Mouse (Mus musculus) kidney, adult 11 months (tissue): ENCODE measurements around the gene Mgam.
"Not testable (repeated sequence)": the region's sequence is repeated elsewhere in the genome, so short reads cannot be mapped to it uniquely, and the experiment has no call there.

Source experiments
- DNase-seq: peaks from one replicate; pipeline ENCODE4 v3.0.0; 2022

The Mgam gene

DNA sequence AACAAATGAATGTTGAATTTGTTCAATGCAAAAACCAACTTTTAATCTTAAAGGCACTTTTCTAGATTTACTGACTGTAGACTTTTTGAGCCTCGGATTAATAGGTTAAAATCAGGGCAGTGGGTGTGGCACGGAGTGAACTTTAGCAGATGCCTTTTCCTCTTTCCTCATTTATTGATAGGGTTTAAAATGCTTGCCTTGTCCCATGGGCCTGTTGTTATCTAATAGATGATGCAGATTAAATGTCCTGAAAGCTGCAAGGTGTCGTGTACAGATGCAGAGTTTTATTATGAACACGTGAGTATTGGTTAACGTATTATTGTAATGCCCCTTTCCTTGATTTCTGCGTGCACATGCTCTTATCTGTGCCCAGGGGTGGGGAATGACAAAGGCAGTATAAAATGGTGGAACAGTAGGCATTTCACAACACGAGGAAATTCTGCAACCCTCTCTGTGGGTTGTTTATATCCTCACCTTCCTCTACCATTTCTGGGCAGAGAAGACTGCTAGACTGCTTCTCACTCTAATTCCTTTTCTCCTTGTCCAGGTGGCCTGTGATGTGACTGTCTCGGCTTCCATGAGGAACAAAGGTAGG, at the start of gene Mgam:
Gene Mgam (plus strand): TSS at position 426 of the 595 bp plus-strand sequence.
- DNase-seq: no peak

DNA sequence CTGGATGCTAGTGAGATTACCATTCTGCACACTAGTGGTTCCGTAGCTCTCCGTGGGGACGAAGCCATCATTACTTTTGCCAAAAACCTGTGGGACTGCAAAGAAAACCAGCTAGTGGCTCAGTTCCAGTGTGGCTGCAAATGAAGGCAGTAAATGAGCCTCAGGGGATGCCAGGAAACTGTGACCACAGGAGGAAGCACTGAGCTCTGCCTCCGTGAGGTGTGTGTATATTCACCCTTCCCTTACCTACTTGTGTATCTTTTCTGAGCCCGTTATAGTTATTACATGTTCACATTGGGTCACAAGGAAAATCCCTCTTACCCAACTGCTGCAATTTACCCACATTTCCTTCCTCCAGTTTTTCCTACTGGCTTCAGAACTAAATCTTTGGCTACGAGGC, 44.3 kb upstream of the Mgam start:
- DNase-seq: no peak

DNA sequence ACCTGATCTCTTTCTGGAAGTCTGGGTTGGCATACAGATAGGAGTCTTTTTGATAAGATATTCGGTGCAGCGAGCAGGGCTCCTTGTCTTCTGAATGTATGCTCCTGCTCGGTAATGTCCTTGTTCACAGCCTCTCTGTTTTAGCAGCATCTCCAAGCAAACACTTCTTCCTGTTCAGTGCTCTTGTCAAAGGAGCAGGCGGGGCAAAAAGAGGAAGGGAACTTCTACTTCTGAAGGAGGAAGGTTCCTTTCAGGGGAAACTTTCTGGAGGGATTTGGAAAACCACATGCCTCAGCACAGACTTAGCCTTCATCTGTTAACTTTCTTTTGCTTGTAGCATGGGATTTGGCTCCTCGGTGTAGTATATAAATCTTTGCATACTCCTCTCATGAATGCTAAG, 43.0 kb upstream of the Mgam start, which contains the start of gene Clec5a:
Gene Clec5a (minus strand): TSS at position 177 of the 400 bp plus-strand sequence.
- no peak for DNase-seq

DNA sequence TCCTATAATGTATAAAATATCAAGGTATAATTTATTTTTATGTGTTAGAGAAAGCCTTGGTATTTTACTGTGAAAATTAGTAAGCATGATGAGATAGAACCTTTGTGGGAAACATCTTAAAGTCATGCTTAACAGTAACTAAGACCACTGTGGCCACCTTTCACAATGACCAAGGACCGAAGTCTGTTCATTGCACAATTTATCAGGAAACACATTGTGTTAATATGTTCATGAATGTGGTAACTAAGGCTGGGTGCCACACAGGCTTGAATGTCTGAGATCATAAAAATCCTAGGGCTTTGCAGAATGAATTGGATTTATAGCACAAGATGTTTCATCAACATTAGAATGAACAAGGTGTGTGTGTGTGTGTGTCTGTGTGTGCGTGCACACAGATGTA, 40.3 kb upstream of the Mgam start:
- DNase-seq: no peak

DNA sequence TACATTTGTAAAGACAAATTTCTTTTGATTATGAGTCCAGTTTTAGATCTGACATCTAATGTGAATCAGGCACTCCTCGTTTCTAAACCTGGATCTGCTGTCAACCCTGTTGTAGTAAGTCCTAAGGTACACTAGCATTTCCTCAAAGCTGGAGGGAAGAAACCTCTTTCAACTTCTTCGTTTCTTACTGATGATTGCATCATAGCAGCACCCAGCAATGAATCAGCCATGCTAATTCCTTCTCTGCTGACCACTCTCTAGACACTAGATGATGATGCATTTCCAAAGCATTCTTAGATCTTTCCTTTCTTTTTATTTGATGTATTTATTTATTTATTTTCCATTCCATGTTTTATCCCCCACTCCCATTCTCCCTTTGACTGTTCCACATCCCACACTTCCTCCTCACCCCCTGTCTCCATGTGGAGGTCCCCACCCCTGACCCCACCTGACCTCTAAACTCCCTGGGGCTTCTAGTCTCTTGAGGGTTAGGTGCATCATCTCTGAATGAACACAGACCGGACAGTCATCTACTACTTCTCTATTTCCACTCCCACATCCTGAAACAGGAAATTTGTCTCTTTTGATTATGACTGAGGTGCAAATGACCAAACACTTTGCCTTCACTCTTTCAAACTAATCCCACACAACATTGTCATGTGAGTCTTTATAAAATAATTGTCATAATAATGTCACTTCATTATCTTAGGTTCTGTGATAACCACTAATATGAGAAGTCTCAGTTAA, 33.7 kb upstream of the Mgam start:
- no peak for DNase-seq

DNA sequence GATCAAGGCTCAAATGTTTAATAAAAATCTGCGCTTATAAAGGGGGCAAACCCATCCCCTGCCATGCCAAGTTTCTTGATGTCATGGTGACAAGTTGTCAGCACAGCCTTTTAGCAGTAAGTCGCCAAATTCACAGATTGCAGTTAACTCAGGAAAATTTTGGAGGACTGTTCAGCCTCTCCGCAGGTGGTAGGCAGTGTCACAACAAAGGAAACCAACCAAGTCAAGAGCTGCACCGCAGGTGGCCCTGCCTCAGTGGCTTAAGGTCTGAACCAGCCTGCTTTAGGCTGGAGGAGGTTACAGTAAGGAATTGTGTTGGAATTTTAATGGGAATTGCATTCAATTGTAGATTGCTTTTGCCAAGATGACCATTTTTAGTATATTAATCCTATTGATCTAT, 30.1 kb upstream of the Mgam start:
- DNase-seq: not testable (repeated sequence)

DNA sequence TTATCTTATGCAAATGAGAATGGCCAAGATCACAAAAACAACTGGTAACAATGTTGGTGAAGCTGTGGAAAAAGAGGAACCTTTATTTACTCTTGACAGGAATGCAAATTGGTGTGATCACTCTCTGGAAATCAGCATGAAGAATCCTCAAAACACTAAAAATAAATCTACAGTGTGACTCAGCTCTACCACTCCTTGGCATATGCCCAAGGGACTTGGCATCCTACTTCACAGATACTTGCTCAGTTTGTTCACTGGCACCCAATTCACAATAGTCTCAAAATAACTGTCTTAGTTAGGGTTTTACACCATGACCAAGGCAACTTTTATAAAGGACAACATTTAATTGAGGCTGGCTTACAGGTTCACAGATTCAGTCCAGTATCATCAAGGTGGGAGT, 21.2 kb upstream of the Mgam start:
- no peak for DNase-seq

DNA sequence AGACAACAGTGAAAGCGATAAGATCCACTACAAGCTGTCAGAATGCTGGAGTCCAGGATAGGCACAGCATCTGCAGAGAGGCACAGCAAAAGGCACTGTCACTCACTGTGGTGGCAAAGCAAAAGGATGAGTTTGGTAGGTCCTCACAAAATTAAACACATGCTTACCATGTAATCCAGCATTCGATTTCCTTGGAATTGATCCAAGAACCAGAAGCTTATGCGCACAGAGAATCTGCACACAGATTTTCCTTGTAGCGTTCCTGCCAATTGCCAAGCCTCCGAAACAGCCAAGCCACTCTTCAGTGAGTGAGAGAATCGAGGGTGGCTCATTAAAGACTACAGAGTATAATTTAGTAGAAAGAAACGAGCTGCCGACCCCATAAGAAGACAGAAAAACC, 18.4 kb upstream of the Mgam start:
- no peak for DNase-seq

DNA sequence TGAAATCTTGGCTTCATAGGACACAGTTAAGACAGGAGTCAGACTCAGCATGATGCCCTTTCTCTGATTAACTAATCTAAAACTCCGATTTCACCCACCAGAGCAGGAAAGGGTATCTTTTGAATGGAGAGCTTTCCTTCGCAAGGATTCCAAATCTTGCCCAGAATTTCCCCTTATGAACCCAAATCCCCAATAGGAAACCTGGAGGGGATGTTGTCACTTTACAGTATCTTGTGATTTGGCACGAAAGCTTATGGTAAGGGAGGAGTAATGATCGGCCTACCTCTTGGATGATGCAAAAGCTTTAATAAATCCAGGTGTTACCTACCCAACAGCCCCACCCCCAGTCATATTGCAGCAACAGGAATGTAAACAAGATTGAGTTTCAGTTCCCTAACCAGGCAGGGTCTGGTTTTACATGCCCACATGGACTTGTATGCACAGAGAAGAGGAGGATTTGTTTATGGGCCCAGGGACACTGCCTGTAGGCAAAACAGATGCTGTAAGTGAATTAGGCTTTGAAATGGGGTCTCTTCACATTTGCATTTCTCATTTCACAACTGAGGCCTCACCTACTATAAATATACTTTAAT, 15.3 kb upstream of the Mgam start, which contains the start of gene Tas2r138:
Gene Tas2r138 (minus strand): TSS at position 51 of the 593 bp plus-strand sequence.
- DNase-seq: no peak

DNA sequence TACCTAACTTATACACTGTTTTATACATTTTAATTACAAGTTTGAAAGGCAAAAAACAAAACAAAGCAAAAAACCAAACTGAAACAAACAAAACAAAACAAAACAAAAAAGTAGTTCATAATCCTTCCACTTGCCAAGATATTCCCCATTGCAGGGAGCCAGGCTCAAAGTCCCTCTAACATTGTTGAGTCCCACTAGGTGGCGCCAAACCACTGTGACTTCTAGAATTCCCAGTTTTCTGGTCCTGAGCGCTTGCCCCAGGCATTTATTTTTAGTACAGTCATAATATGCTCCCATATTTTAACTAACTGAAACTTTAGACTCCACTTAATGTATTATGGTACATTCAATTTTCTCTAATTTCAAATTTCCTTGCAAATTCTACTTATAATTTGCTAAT, 10.7 kb upstream of the Mgam start:
- DNase-seq: no peak

DNA sequence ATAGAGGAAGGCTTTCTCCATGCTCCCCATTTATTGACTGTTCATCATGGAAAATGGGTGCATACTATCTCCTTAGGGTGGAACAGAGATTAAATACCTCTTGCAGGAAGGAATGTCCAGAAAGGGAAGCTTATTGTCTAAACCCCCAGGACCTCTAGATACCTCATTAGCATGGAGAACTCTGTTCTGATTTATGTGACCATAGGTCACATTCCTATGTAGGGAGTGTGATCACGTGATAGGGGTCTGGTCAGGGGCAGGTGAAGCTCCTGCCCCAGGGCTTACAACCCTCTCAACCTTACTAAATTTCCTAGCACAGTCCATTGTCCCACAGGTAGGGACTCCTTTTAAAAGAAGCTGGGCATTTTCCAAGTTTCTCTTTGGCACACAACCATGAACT, 2.5 kb upstream of the Mgam start:
- peak; percentile 15 for DNase-seq

DNA sequence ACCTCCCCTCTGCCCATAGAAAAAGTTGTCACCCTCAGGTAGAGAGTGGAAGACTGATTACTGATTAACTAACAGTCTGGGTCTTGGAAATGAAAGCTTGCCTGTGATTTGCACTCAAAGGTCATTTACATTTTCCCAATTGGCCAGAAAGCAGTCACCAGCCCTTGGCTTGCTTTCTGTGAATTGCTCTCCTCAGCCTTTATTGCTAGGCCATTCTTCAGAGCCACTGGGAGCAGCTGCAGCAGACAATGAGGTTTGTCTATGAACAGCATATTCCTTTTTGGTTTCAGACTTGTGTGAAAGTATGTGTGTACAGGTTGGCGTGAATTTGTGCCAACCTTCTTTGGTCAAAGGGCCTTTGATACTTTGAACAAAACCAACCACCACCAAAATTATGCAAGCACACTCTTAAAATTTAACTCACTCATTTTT, 6.0 kb downstream of the Mgam start:
- peak; percentile 79 for DNase-seq

DNA sequence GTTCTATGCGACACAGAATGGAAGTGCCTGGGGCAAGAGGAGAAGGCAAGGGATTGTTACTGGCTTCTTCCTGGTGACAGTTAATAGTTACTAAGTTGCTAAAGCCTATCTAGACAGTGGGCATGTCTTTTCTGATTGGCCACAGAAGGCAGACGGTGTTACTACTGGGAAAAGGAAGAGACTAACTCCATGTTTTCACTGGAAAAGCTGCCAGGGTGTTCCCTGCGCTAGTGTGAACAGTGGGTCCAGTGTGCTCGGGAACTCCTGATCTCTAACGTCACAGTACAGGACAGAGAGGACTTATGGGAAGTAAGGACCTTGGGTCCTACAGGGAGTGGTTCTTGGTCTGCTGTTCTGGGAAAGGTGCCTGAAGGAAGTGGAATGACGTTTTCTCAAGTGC, 6.9 kb downstream of the Mgam start:
- DNase-seq: peak; percentile 59

DNA sequence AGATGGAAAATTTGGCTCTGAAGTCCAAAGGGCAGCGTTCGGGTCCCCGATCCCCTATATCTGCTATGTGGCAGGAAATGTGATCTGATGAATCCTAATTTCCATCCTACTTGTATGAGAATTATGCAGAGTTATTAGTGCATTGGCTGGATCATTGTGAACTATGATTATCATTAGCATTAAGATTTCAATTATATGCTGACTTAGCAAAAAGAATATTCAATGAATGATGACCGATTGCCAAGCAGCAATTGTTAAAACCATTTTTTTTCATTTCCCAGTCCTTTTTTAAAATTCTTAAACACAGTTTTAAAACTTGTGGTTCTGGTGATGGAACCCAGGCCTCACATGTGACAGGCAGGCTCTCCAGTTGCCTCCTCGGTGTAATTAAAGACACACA, 9.1 kb downstream of the Mgam start:
- no peak for DNase-seq

DNA sequence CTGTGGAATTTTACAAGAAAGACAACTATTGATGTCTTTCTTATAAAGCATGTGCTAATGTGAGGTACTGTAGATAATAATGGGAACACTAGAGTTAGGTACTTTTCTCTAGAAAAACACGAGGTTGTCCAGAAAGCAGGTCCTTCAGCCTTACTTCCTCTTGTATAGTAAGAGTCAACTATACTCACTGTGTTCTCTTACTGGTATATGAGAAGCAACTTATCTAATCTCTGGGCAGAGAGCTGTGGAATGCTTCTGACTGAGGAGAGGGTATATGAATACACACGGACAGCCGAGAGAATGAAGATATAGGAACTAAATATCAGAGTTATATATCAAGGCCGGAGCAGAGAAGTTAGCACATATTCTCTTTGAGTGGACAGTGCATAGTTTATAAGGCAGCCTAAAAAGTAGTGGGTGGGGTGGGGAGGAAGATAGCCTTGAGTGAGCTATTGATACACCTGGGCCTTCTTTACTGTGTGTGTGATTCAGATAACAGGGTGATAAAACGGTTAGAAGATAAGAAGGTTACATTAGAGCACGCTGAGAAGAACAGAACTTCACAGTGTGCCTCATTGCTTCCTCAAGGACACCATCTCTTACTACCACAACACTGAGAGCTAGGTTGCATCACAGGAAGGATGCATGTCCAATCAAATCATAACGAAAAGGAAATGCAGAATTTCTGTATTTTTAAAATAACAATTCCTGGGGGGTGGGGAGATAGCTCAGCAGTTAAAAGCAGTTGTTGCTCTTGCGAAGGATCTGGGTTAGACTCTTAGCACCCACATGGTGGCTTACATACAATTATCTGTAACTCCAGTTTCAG, 12.3 kb downstream of the Mgam start:
- no peak for DNase-seq

DNA sequence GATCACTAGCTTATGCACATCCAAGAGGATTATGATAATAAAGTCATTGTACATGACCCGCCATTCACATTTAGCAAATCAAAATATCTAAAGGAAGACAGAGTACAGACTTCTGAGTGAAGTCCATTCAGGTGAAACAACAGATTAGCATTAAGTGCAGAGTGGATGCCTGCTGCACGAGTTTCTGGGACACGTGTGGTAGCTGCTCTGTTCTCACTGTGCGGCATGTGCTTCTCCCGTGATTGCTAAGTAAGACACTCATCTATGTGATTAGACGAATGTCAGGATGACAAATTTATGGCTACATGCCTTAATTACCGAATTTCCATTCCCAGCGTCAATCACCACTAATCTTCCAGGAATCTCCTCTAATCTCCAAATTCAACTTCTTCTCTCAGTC, 17.1 kb downstream of the Mgam start:
- DNase-seq: no peak

DNA sequence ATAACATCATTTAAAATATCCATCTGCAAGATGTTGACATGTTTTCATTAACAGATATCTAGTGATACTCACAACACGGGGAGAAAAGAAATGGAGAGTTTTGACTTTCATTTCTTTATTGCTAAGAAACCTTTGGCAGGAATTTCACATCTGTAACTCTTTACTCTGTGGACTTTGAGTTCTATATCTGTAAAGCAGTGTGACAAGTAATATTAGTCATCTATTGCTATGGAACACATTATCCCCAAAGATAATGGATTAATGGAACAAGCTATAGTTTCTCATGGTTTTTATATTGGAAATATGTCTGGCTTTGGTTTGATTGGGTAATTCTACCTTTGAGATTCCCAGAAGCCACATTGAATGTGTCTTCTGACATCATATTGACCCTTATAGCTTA, 22.3 kb downstream of the Mgam start:
- no peak for DNase-seq

DNA sequence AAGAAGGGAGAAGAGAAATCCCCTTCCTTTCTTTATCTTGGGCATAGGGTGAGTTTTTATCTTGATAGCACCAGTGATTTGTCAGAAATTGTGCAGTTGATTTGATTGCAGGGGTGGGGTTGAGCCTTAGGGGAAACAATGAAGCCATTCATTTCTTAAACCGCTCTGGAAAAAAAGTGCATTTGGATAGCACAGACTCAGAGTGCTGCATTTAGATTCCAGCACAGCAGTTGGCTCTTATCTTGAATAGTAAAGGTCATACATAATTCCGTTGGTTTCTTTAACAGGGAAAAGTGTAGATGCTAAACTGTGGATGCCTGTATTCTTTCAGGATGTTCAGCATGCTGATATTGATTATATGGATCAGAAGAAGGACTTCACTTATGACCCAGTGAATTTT, 32.3 kb downstream of the Mgam start:
- no peak for DNase-seq

DNA sequence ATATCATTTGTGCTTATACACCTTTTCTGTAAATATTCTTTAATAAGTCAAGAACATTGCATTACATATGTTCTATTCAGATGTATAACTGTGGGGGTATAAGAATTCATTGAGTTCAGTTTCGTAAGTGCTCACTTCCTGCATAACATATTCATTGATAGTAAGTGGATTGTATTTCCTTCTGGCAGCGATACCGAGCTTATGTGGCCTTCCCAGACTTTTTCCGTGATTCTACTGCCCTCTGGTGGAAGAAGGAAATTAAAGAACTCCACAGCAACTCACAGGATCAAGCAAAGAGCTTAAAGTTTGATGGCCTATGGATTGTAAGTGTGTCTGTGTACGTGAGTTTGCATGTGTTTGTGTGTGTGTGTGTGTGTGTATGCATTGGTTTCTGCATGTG, 60.5 kb downstream of the Mgam start:
- peak; percentile 16 for DNase-seq

DNA sequence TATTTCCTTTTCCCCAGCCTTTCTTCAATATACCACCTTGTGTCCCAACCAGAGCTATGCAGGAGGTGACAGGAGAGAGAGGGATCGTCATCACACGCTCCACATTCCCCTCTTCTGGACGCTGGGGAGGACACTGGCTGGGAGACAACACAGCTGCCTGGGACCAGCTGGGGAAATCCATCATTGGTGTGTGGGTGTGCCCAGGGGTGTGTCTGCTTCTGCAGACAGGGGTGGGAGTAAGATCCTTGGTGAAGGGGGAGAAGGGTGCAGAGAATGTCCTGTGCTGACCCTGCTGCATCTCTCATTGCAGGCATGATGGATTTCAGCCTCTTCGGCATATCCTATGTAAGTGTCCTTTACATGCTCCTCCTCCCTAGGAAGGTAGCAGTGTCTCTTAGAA, 63.4 kb downstream of the Mgam start:
- not testable (repeated sequence) for DNase-seq

DNA sequence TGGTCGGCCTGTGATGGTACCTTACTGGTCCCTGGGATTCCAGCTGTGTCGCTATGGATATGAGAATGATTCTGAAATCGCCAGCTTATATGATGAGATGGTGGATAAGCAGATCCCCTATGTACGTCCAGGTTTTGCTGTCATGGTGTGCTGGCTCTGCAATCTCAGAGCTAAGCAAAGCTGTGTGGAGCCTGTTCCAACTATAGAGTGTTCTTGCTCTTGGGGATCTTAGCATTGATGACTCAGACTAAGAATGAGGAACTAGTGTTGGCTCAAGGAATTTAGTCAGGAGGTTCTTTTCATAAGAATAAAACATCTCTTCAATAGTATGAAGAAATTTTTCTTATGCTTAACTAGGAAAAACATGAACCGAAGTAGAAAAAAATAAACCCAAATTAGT, 84.9 kb downstream of the Mgam start:
- not testable (repeated sequence) for DNase-seq

DNA sequence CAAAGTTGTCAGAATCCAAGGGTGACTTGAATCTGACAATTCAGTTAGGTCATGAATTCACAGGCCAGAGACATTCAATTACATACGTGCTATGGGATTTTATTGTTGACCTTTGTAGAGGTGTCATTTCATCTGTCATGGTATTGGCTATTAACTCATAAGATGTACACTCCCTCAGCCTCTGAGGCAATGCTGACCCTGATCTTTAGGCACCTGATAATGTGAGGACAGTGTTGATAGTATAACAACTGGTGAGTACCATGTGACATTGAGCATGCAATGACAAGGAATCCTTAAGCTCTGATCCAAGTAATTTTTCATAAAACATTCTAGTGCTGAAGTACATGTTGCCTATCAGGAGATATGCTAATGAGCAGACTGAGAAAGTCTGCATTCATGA, 87.1 kb downstream of the Mgam start:
- no peak for DNase-seq

DNA sequence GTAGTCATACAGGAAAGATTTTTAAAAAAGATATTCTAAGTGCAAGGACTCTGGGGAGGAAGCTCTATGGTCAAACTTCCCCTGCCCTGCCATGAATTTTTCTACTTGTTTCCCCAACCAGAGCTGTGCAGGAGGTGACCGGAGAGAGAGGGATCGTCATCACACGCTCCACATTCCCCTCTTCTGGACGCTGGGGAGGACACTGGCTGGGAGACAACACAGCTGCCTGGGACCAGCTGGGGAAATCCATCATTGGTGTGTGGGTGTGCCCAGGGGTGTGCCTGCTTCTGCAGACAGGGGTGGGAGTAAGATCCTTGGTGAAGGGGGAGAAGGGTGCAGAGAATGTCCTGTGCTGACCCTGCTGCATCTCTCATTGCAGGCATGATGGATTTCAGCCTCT, 99.9 kb downstream of the Mgam start:
- not testable (repeated sequence) for DNase-seq
